Mouse (Mus musculus) embryonic fibroblast, embryonic 13.5 days (primary cell): ENCODE results near the gene Zfp668.

ENCODE experiments used
- CTCF ChIP-seq: IDR thresholded peaks from 2 replicates; pipeline ENCODE4 v1.5.1; 2011; ENCODE audit warnings: mild to moderate bottlenecking, control low read depth, low read length, moderate library complexity, borderline replicate concordance; ENCODE audit not compliant: insufficient read depth
- POLR2A ChIP-seq: IDR thresholded peaks from 2 replicates; pipeline ENCODE4 v1.6.1; 2011; ENCODE audit warnings: low read depth, mild to moderate bottlenecking, control low read depth, low read length, moderate library complexity

DNA sequence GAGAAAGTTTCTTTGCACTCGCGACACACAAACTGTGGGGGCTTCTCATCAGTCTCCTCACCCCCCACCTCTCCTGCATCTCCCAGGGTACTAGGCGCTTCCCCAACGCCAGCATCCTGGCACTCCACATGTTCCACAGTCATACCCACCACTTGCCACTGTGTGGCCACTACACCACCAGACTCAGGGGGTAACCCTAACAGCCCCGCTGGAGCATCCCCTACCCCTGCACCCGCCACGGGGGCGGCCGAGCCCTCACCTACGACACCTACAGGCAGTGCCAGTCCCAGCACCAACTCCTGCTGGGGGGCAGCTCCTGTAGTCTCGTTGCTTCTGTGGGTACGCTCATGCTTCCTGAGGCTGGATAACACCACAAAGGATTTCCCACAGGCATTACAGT, 10.2 kb downstream of the Zfp668 start:
- TF ChIP-seq CTCF: no peak
- TF ChIP-seq POLR2A: no peak
